Mouse (Mus musculus) G1E (cell line): Measurements from ENCODE around the gene Flvcr1.
"Not testable (repeated sequence)": the region's sequence is repeated elsewhere in the genome, so short reads cannot be mapped to it uniquely, and the experiment has no call there.

Experiments
- CTCF ChIP-seq: IDR thresholded peaks from 2 replicates; pipeline ENCODE4 v1.5.1; 2012; ENCODE audit warnings: low read depth, low read length, inconsistent platforms, mixed read lengths
- GATA1 ChIP-seq: IDR thresholded peaks from 2 replicates; pipeline ENCODE4 v1.6.1; 2012; ENCODE audit warnings: borderline replicate concordance, low read length, inconsistent platforms, mixed read lengths
- GATA2 ChIP-seq: IDR thresholded peaks from 2 replicates; pipeline ENCODE4 v1.6.1; 2012; ENCODE audit warnings: low read depth, low read length, inconsistent platforms, borderline replicate concordance

DNA sequence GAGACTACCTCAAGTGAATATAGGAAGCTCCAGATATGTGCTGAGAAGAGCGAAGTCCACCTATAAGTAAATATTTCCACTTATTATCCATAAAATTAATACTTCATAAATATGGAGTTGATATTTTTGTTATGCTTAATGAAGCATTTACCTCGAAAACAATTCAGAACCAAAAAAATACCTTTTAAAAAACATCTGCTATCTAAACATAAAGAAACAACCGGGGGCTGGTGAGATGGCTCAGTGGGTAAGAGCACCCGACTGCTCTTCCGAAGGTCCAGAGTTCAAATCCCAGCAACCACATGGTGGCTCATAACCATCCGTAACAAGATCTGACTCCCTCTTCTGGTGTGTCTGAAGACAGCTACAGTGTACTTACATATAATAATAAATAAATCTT is 2.2 kb downstream of the Flvcr1 start:
- not testable (repeated sequence) for TF ChIP-seq GATA1, CTCF, GATA2
